Mouse (Mus musculus) ES-Bruce4 (cell line): Measurements from ENCODE around the gene Aff3. TPM values are rescaled to one million over a fixed set of nuclear protein-coding genes. Genes with fewer than 3 reads are reported as not detected.

ENCODE experiments used
- H3K27ac ChIP-seq: 2 replicates; pipeline ENCODE4 v1.5.1; 2012; ENCODE audit warnings: low read length, inconsistent platforms; ENCODE audit not compliant: insufficient read depth
- H3K27me3 ChIP-seq: 2 replicates; pipeline ENCODE4 v1.6.1; 2012; ENCODE audit warnings: mild to moderate bottlenecking, low read length, inconsistent platforms; ENCODE audit not compliant: control insufficient read depth, poor library complexity, insufficient read depth, severe bottlenecking
- H3K36me3 ChIP-seq: 2 replicates; pipeline ENCODE4 v1.6.1; 2012; ENCODE audit warnings: inconsistent platforms, mild to moderate bottlenecking, low read length, moderate library complexity; ENCODE audit not compliant: control insufficient read depth, poor library complexity, insufficient read depth, severe bottlenecking
- H3K4me1 ChIP-seq: one replicate; pipeline ENCODE4 v1.8.1; 2011; ENCODE audit warnings: low read length; ENCODE audit not compliant: control insufficient read depth, insufficient read depth
- H3K4me3 ChIP-seq: 2 replicates; pipeline ENCODE4 v1.5.1; 2011; ENCODE audit warnings: low read depth, mild to moderate bottlenecking, low read length
- H3K9ac ChIP-seq: 2 replicates; pipeline ENCODE4 v1.6.1; 2012; ENCODE audit warnings: low read depth, mild to moderate bottlenecking, inconsistent platforms; ENCODE audit not compliant: poor library complexity, severe bottlenecking
- H3K9me3 ChIP-seq: replicated peaks from 2 replicates; pipeline ENCODE4 v1.6.1; 2012; ENCODE audit warnings: mild to moderate bottlenecking, low read length, inconsistent platforms; ENCODE audit not compliant: control insufficient read depth, poor library complexity, insufficient read depth, severe bottlenecking
- CTCF ChIP-seq: IDR thresholded peaks from one replicate; pipeline ENCODE4 v1.8.1; 2011; ENCODE audit warnings: low read depth, low read length
- EP300 ChIP-seq: IDR thresholded peaks from 2 replicates; pipeline ENCODE4 v1.6.1; 2011; ENCODE audit warnings: low read depth, low read length; ENCODE audit not compliant: insufficient read depth
- POLR2A ChIP-seq: IDR thresholded peaks from one replicate; pipeline ENCODE4 v1.8.1; 2011; ENCODE audit warnings: low read length; ENCODE audit not compliant: insufficient read depth
- polyA plus RNA-seq: library from polyadenylated mRNA; stranded (reverse); fragments of >200 nt; gene quantifications from 2 replicates; pipeline ENCODE4 v1.2.4, GENCODE M21; 2011; ENCODE audit warnings: low read depth; ENCODE audit not compliant: missing spikeins, insufficient read depth, insufficient read length

The Aff3 gene
- polyA plus RNA-seq, 1 experiment: 9.2 TPM

DNA sequence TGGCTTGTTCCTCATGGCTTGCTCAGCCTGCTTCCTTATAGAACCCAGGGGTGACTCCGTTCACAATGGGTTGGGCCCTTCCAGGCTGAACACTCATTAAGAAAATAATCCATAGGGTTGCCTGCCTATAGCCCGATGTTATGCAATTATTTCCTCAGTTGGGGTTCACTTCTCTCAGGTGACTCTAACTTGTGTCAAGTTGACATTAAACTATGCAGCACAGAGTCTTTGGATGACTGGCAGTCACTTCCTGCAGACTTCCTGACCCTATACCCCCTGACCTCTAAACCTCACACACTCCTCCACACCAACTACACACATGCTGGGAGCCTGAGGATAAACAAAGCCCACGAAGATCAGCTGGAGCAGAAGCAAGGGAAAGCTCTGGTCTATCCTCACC, 15.6 kb downstream of the Aff3 start:
- Histone ChIP-seq H3K27ac (no peak overlapping the region), H3K36me3 (no peaks in the 10 kb centered on the region), H3K27me3 (no peaks in the 10 kb centered on the region), H3K4me1 (no peaks in the 10 kb centered on the region), H3K9me3 (no peaks in the 10 kb centered on the region), H3K9ac (no peak overlapping the region), H3K4me3 (no peak overlapping the region)
- TF ChIP-seq CTCF: no peak
- TF ChIP-seq POLR2A: no peak
- no peak for TF ChIP-seq EP300

DNA sequence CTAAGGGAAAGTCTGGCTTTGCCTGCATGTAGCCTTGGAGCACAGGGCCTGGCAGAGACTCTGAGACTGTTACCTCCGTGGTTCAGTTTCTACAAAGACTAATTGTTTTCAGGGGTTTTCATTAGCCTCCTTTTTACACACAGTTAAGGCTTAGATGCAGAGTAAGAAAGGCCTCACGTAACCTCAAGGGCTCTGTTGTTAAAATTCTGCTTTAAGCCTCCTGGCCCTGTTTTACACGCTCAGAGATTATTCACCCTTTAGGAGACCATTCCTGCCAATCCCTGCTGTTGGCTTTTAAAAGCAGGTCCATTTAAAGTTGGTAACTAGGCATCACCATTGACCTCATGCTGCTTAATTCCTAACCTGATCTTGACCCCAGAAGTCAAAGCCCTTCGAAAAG, 22.5 kb downstream of the Aff3 start:
- H3K9ac ChIP-seq: no peak overlapping the region
- H3K27me3 ChIP-seq: no peaks in the 10 kb centered on the region
- H3K4me1 ChIP-seq: no peaks in the 10 kb centered on the region
- H3K27ac ChIP-seq: no peak overlapping the region
- no peak overlapping the region for H3K4me3 ChIP-seq
- TF ChIP-seq POLR2A (no peak), CTCF (no peak), EP300 (no peak)
- H3K9me3 ChIP-seq: no peaks in the 10 kb centered on the region
- no peaks in the 10 kb centered on the region for H3K36me3 ChIP-seq

DNA sequence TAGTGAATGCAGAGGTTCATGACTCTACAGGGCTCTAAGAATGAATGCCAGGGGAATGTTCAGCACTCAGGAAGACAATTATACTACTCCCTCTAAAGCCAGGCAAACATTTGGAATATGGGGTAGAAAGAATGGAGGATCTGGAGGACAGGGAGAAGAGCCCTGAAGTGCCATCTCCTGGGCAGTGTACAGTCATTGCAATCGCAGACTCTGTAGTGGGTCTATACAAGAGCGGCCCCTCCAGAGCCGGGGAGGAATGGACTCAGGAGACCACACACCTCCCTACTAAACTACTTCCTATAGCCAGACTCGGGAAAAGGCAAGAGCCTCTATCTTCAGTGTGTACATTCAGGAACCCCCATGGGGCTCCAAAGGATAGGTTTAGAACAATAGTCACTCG, 25.1 kb downstream of the Aff3 start:
- no peak overlapping the region for H3K27ac ChIP-seq
- no peaks in the 10 kb centered on the region for H3K9me3 ChIP-seq
- TF ChIP-seq EP300 (no peak), POLR2A (no peak), CTCF (peak; percentile 53)
- H3K4me1 ChIP-seq: no peaks in the 10 kb centered on the region
- H3K36me3 ChIP-seq: no peaks in the 10 kb centered on the region
- no peaks in the 10 kb centered on the region for H3K27me3 ChIP-seq
- H3K9ac ChIP-seq: no peak overlapping the region
- H3K4me3 ChIP-seq: no peak overlapping the region

- H3K27me3 ChIP-seq: no peaks in the 10 kb centered on the region; the same call in 1 of the 2 replicates
- no peak overlapping the region for H3K4me3 ChIP-seq
- TF ChIP-seq CTCF (no peak), POLR2A (no peak), EP300 (no peak)
- H3K27ac ChIP-seq: no peak overlapping the region
- H3K4me1 ChIP-seq: no peaks in the 10 kb centered on the region
- H3K9me3 ChIP-seq: no peaks in the 10 kb centered on the region
- H3K36me3 ChIP-seq: no peaks in the 10 kb centered on the region
- H3K9ac ChIP-seq: no peak overlapping the region
Measured at GRCm38 (mm10) chr1:38635596-38635995, 29.2 kb downstream of the Aff3 start.

GRCm38 (mm10) chr1:38634081-38634480, 30.7 kb downstream of the Aff3 start:
- no peaks in the 10 kb centered on the region for H3K36me3 ChIP-seq
- H3K9ac ChIP-seq: no peak overlapping the region
- no peaks in the 10 kb centered on the region; the same call in 1 of the 2 replicates for H3K27me3 ChIP-seq
- H3K27ac ChIP-seq: no peak overlapping the region
- H3K4me3 ChIP-seq: no peak overlapping the region
- TF ChIP-seq POLR2A (no peak), EP300 (no peak), CTCF (no peak)
- peaks cover 1% of the 10 kb centered on the region for H3K4me1 ChIP-seq
- H3K9me3 ChIP-seq: no peaks in the 10 kb centered on the region

GRCm38 (mm10) chr1:38632461-38633180, 32.1 kb downstream of the Aff3 start:
- Histone ChIP-seq H3K27ac (no peak overlapping the region), H3K27me3 (no peaks in the 10 kb centered on the region; the same call in 1 of the 2 replicates), H3K4me3 (no peak overlapping the region), H3K9ac (no peak overlapping the region), H3K36me3 (no peaks in the 10 kb centered on the region), H3K9me3 (no peaks in the 10 kb centered on the region), H3K4me1 (peaks cover 1% of the 10 kb centered on the region)
- TF ChIP-seq EP300 (no peak), CTCF (no peak), POLR2A (no peak)
